Mouse (Mus musculus): Measurements from ENCODE around the gene Tomm20l. TPM values are rescaled to one million over a fixed set of nuclear protein-coding genes. Genes with fewer than 3 reads are reported as not detected.

Gene Tomm20l
- polyA plus RNA-seq, 2 experiments: not detected

- H3K36me3 ChIP-seq (replicated peaks; ENCODE audit: control insufficient read depth, insufficient read depth, low read depth): peaks cover 19% of the 10 kb centered on the region
- no peak overlapping the region for H3K27ac ChIP-seq
- ATAC-seq (ENCODE audit: insufficient read depth) (peak; percentile 65; the same call in 1 of the 2 replicates), DNase-seq (ENCODE audit: low read depth in 3 of 3, low spot score in 3 of 3) (no peak)
- no peak for TF ChIP-seq EP300 (IDR thresholded peaks at IDR 0.05; ENCODE audit: low read depth)
- no peak for TF ChIP-seq CTCF (IDR thresholded peaks at IDR 0.05; ENCODE audit: low read depth)
- no peaks in the 10 kb centered on the region for H3K27me3 ChIP-seq (ENCODE audit: control insufficient read depth, insufficient read depth, low read length)
- no peak overlapping the region for H3K9ac ChIP-seq (replicated peaks)
- H3K9me3 ChIP-seq (ENCODE audit: control insufficient read depth, low read length): no peaks in the 10 kb centered on the region
- 26% methylated on average over 8 of the region's 8 CpGs for WGBS (ENCODE audit: insufficient replicate concordance)
- H3K4me1 ChIP-seq (replicated peaks; ENCODE audit: control insufficient read depth in 2 of 2, insufficient read depth in 2 of 2, low read length in 1 of 2): no peaks in the 10 kb centered on the region
- no peak overlapping the region for H3K4me3 ChIP-seq (ENCODE audit: insufficient read depth in 1 of 2, low read depth in 2 of 2, low read length in 2 of 2)
- H3K4me2 ChIP-seq (ENCODE audit: low read depth): no peak overlapping the region
Measured at GRCm38 (mm10) chr12:71150167-71150566, 38.9 kb downstream of the Tomm20l start.

GRCm38 (mm10) chr12:71154979-71155378 lies 43.8 kb downstream of the Tomm20l start:
- Histone ChIP-seq H3K9ac (replicated peaks) (no peak overlapping the region), H3K27me3 (ENCODE audit: control insufficient read depth, insufficient read depth, low read length) (no peaks in the 10 kb centered on the region), H3K36me3 (replicated peaks; ENCODE audit: control insufficient read depth, insufficient read depth, low read depth) (peaks cover 17% of the 10 kb centered on the region), H3K4me3 (ENCODE audit: insufficient read depth in 1 of 2, low read depth in 2 of 2, low read length in 2 of 2) (no peak overlapping the region), H3K9me3 (ENCODE audit: control insufficient read depth, low read length) (no peaks in the 10 kb centered on the region), H3K27ac (no peak overlapping the region), H3K4me1 (replicated peaks; ENCODE audit: control insufficient read depth in 2 of 2, insufficient read depth in 2 of 2, low read length in 1 of 2) (no peaks in the 10 kb centered on the region), H3K4me2 (ENCODE audit: low read depth) (no peak overlapping the region)
- no peak for ATAC-seq (ENCODE audit: insufficient read depth)
- TF ChIP-seq EP300 (IDR thresholded peaks at IDR 0.05; ENCODE audit: low read depth) (no peak), CTCF (IDR thresholded peaks at IDR 0.05; ENCODE audit: low read depth) (no peak)
- WGBS (ENCODE audit: insufficient replicate concordance): 84% methylated on average over 6 of the region's 6 CpGs
- no peak for DNase-seq (ENCODE audit: low read depth in 3 of 3, low spot score in 3 of 3)

GRCm38 (mm10) chr12:71157974-71158373 lies 46.7 kb downstream of the Tomm20l start:
- no peak overlapping the region for H3K9ac ChIP-seq (replicated peaks)
- no peaks in the 10 kb centered on the region for H3K4me1 ChIP-seq (replicated peaks; ENCODE audit: control insufficient read depth in 2 of 2, insufficient read depth in 2 of 2, low read length in 1 of 2)
- peaks cover 16% of the 10 kb centered on the region for H3K36me3 ChIP-seq (replicated peaks; ENCODE audit: control insufficient read depth, insufficient read depth, low read depth)
- TF ChIP-seq CTCF (IDR thresholded peaks at IDR 0.05; ENCODE audit: low read depth) (no peak), EP300 (IDR thresholded peaks at IDR 0.05; ENCODE audit: low read depth) (no peak)
- no peak overlapping the region for H3K4me2 ChIP-seq (ENCODE audit: low read depth)
- H3K4me3 ChIP-seq (ENCODE audit: insufficient read depth in 1 of 2, low read depth in 2 of 2, low read length in 2 of 2): no peak overlapping the region
- no peaks in the 10 kb centered on the region for H3K9me3 ChIP-seq (ENCODE audit: control insufficient read depth, low read length)
- H3K27me3 ChIP-seq (ENCODE audit: control insufficient read depth, insufficient read depth, low read length): no peaks in the 10 kb centered on the region
- no peak overlapping the region for H3K27ac ChIP-seq
- WGBS (ENCODE audit: insufficient replicate concordance): 81% methylated on average over 6 of the region's 6 CpGs
- DNase-seq (ENCODE audit: low read depth in 3 of 3, low spot score in 3 of 3): no peak
- ATAC-seq (ENCODE audit: insufficient read depth): no peak

GRCm38 (mm10) chr12:71164410-71164809 lies 53.2 kb downstream of the Tomm20l start:
- Histone ChIP-seq H3K27ac (no peak overlapping the region), H3K9ac (replicated peaks) (no peak overlapping the region), H3K27me3 (ENCODE audit: control insufficient read depth, insufficient read depth, low read length) (no peaks in the 10 kb centered on the region), H3K4me1 (replicated peaks; ENCODE audit: control insufficient read depth in 2 of 2, insufficient read depth in 2 of 2, low read length in 1 of 2) (peaks cover 3 to 10% of the 10 kb centered on the region in 2 experiments; a peak in 3 of 4 replicates), H3K4me3 (ENCODE audit: insufficient read depth in 1 of 2, low read depth in 2 of 2, low read length in 2 of 2) (no peak overlapping the region), H3K36me3 (replicated peaks; ENCODE audit: control insufficient read depth, insufficient read depth, low read depth) (peaks cover 9% of the 10 kb centered on the region), H3K4me2 (ENCODE audit: low read depth) (no peak overlapping the region), H3K9me3 (ENCODE audit: control insufficient read depth, low read length) (no peaks in the 10 kb centered on the region)
- 15% methylated on average over 9 of the region's 9 CpGs for WGBS (ENCODE audit: insufficient replicate concordance)
- TF ChIP-seq EP300 (IDR thresholded peaks at IDR 0.05; ENCODE audit: low read depth): peak; percentile 68
- no peak for TF ChIP-seq CTCF (IDR thresholded peaks at IDR 0.05; ENCODE audit: low read depth)
- peak; percentile 56 to 63 (median 56) for DNase-seq (ENCODE audit: low read depth in 3 of 3, low spot score in 3 of 3)
- ATAC-seq (ENCODE audit: insufficient read depth): peak; percentile 99

- no peak for TF ChIP-seq EP300 (IDR thresholded peaks at IDR 0.05; ENCODE audit: low read depth)
- no peak for TF ChIP-seq CTCF (IDR thresholded peaks at IDR 0.05; ENCODE audit: low read depth)
- Histone ChIP-seq H3K27me3 (ENCODE audit: control insufficient read depth, insufficient read depth, low read length) (no peaks in the 10 kb centered on the region), H3K36me3 (replicated peaks; ENCODE audit: control insufficient read depth, insufficient read depth, low read depth) (peaks cover 7% of the 10 kb centered on the region), H3K9me3 (ENCODE audit: control insufficient read depth, low read length) (no peaks in the 10 kb centered on the region), H3K4me1 (replicated peaks; ENCODE audit: control insufficient read depth in 2 of 2, insufficient read depth in 2 of 2, low read length in 1 of 2) (peaks cover 0 to 4% of the 10 kb centered on the region in 2 experiments; a peak in 1 of 4 replicates), H3K4me2 (ENCODE audit: low read depth) (no peak overlapping the region), H3K9ac (replicated peaks) (no peak overlapping the region), H3K27ac (no peak overlapping the region), H3K4me3 (ENCODE audit: insufficient read depth in 1 of 2, low read depth in 2 of 2, low read length in 2 of 2) (no peak overlapping the region)
- 72% methylated on average over 1 of the region's 1 CpGs for WGBS (ENCODE audit: insufficient replicate concordance)
- no peak for DNase-seq (ENCODE audit: low read depth in 3 of 3, low spot score in 3 of 3)
- no peak for ATAC-seq (ENCODE audit: insufficient read depth)
Measured at GRCm38 (mm10) chr12:71169911-71170310, 58.7 kb downstream of the Tomm20l start.

Other genes starting within 250 kb of the Tomm20l start
- 11.4 and 20.1 TPM in 2 replicates for gene Actr10, start 173.6 kb upstream of the Tomm20l start, polyA plus RNA-seq (2012; rRNA removed)
- gene Actr10, start 173.6 kb upstream of the Tomm20l start, polyA plus RNA-seq (2014; fragmentation: Nextera tagmentation; extraction: Ambion mirVana): 127 and 128 TPM in 2 replicates
- gene Psma3, start 136.8 kb upstream of the Tomm20l start, polyA plus RNA-seq (2012; rRNA removed): 72.1 and 138 TPM in 2 replicates
- 370 and 401 TPM in 2 replicates for gene Psma3, start 136.8 kb upstream of the Tomm20l start, polyA plus RNA-seq (2014; fragmentation: Nextera tagmentation; extraction: Ambion mirVana)
- gene Arid4a, start 95.4 kb upstream of the Tomm20l start, polyA plus RNA-seq (2012; rRNA removed): 2.3 and 4.6 TPM in 2 replicates
- 17.7 and 19.7 TPM in 2 replicates for gene Arid4a, start 95.4 kb upstream of the Tomm20l start, polyA plus RNA-seq (2014; fragmentation: Nextera tagmentation; extraction: Ambion mirVana)
- gene Timm9, start 25.3 kb downstream of the Tomm20l start, polyA plus RNA-seq (2012; rRNA removed): 13.0 and 23.7 TPM in 2 replicates
- gene Timm9, start 25.3 kb downstream of the Tomm20l start, polyA plus RNA-seq (2014; fragmentation: Nextera tagmentation; extraction: Ambion mirVana): 40.2 and 43.4 TPM in 2 replicates
- gene 2700049A03Rik, start 25.4 kb downstream of the Tomm20l start, polyA plus RNA-seq (2012; rRNA removed): 2.0 and 2.7 TPM in 2 replicates
- gene 2700049A03Rik, start 25.4 kb downstream of the Tomm20l start, polyA plus RNA-seq (2014; fragmentation: Nextera tagmentation; extraction: Ambion mirVana): 4.1 and 4.2 TPM in 2 replicates
- 0.56 and 0.58 TPM in 2 replicates for gene Dact1, start 198.5 kb downstream of the Tomm20l start, polyA plus RNA-seq (2012; rRNA removed)
- 0.32 and 0.48 TPM in 2 replicates for gene Dact1, start 198.5 kb downstream of the Tomm20l start, polyA plus RNA-seq (2014; fragmentation: Nextera tagmentation; extraction: Ambion mirVana)

Data from liver, embryonic 14.5 days (tissue).